Mouse (Mus musculus) kidney, adult 2 months (tissue): Measurements from ENCODE around the gene Zic1. TPM values are rescaled to one million over a fixed set of nuclear protein-coding genes. Genes with fewer than 3 reads are reported as not detected.

Experiments
- DNase-seq: peaks from one replicate; pipeline ENCODE4 v3.0.0; 2021
- H3K27ac ChIP-seq: fragments of 200-500 bp; 2 replicates; pipeline ENCODE4 v1.5.1; 2012; ENCODE audit warnings: low read depth, low read length, control low read depth, inconsistent platforms; ENCODE audit not compliant: insufficient read depth
- H3K27me3 ChIP-seq: fragments of 200-500 bp; replicated peaks from 2 replicates; pipeline ENCODE4 v1.6.1; 2012; ENCODE audit warnings: mild to moderate bottlenecking, moderate library complexity, low read length, inconsistent platforms; ENCODE audit not compliant: control insufficient read depth, insufficient read depth
- H3K36me3 ChIP-seq: fragments of 200-500 bp; 2 replicates; pipeline ENCODE4 v1.6.1; 2012; ENCODE audit warnings: mild to moderate bottlenecking, moderate library complexity, low read length, inconsistent platforms; ENCODE audit not compliant: control insufficient read depth, insufficient read depth
- H3K4me1 ChIP-seq: fragments of 200-500 bp; 2 replicates; pipeline ENCODE4 v1.6.1; 2011; ENCODE audit warnings: low read length; ENCODE audit not compliant: control insufficient read depth, insufficient read depth
- H3K4me3 ChIP-seq: fragments of 200-500 bp; 2 replicates; pipeline ENCODE4 v1.5.1; 2011; ENCODE audit warnings: mild to moderate bottlenecking, low read depth, low read length, control low read depth; ENCODE audit not compliant: insufficient read depth
- CTCF ChIP-seq: fragments of 200-500 bp; conservative IDR thresholded peaks from 2 replicates; pipeline ENCODE4 v1.5.1; 2011; ENCODE audit warnings: low read depth, mild to moderate bottlenecking, control low read depth, low read length, moderate library complexity, mixed read lengths; ENCODE audit not compliant: insufficient read depth, insufficient read length
- POLR2A ChIP-seq: fragments of 200-500 bp; IDR thresholded peaks from one replicate; pipeline ENCODE4 v1.6.1; 2011; ENCODE audit warnings: low read depth, low read length, control low read depth
- WGBS: fragments of 180-500 bp; shearing (Covaris S2); methylation state at CpG from one replicate; pipeline ENCODE4 v1.1.7; 2018; 5-methylcytosine and 5-hydroxymethylcytosine counted together
- polyA plus RNA-seq: library from polyadenylated mRNA; depleted of rRNA; stranded (reverse); fragments of >200 nt; gene quantifications from 2 replicates; pipeline ENCODE4 v1.2.3, GENCODE M21; 2012

Zic1 gene
- polyA plus RNA-seq, 1 experiment = not detected

GRCm38 (mm10) chr9:91383441-91384135 is 18.0 kb upstream of the Zic1 start:
- H3K27ac ChIP-seq = no peak overlapping the region
- H3K27me3 ChIP-seq = peaks cover 7% of the 10 kb centered on the region
- no peaks in the 10 kb centered on the region for H3K4me1 ChIP-seq
- TF ChIP-seq POLR2A (no peak), CTCF (no peak)
- WGBS = 4% methylated on average over 28 of the region's 28 CpGs
- DNase-seq = no peak
- no peak overlapping the region for H3K4me3 ChIP-seq
- H3K36me3 ChIP-seq = no peaks in the 10 kb centered on the region

GRCm38 (mm10) chr9:91382471-91383255 is 17.1 kb upstream of the Zic1 start:
- Histone ChIP-seq H3K4me3 (no peak overlapping the region), H3K36me3 (no peaks in the 10 kb centered on the region), H3K27me3 (peaks cover 7% of the 10 kb centered on the region), H3K4me1 (no peaks in the 10 kb centered on the region), H3K27ac (no peak overlapping the region)
- TF ChIP-seq POLR2A (no peak), CTCF (no peak)
- DNase-seq = no peak
- 6% methylated on average over 24 of the region's 24 CpGs for WGBS

- Histone ChIP-seq H3K27ac (no peak overlapping the region), H3K36me3 (no peaks in the 10 kb centered on the region), H3K4me1 (no peaks in the 10 kb centered on the region), H3K27me3 (peaks cover 9% of the 10 kb centered on the region), H3K4me3 (no peak overlapping the region)
- DNase-seq = no peak
- 6% methylated on average over 2 of the region's 2 CpGs for WGBS
- TF ChIP-seq POLR2A (no peak), CTCF (no peak)
Observed at GRCm38 (mm10) chr9:91382111-91382379, 16.4 kb upstream of the Zic1 start.

- H3K4me1 ChIP-seq = no peaks in the 10 kb centered on the region
- no peak for TF ChIP-seq POLR2A
- no peak for TF ChIP-seq CTCF
- no peaks in the 10 kb centered on the region for H3K36me3 ChIP-seq
- 2% methylated on average over 69 of the region's 76 CpGs for WGBS
- no peak overlapping the region for H3K27ac ChIP-seq
- peaks cover 9% of the 10 kb centered on the region for H3K27me3 ChIP-seq
- DNase-seq = no peak
- H3K4me3 ChIP-seq = peak overlapping the region; percentile 12; the same call in 1 of the 2 replicates
Observed at GRCm38 (mm10) chr9:91381284-91382110, 15.9 kb upstream of the Zic1 start.

GRCm38 (mm10) chr9:91380458-91380914 is 14.9 kb upstream of the Zic1 start:
- Histone ChIP-seq H3K27me3 (peaks cover 6% of the 10 kb centered on the region), H3K4me3 (no peak overlapping the region), H3K36me3 (no peaks in the 10 kb centered on the region), H3K27ac (no peak overlapping the region), H3K4me1 (no peaks in the 10 kb centered on the region)
- no peak for TF ChIP-seq CTCF
- no peak for TF ChIP-seq POLR2A
- no peak for DNase-seq
- WGBS = 3% methylated on average over 9 of the region's 9 CpGs

- no peaks in the 10 kb centered on the region for H3K4me1 ChIP-seq
- no peak for DNase-seq
- no peaks in the 10 kb centered on the region for H3K36me3 ChIP-seq
- no peak overlapping the region for H3K4me3 ChIP-seq
- H3K27ac ChIP-seq = no peak overlapping the region
- 3% methylated on average over 10 of the region's 10 CpGs for WGBS
- H3K27me3 ChIP-seq = peaks cover 6% of the 10 kb centered on the region
- TF ChIP-seq POLR2A (no peak), CTCF (no peak)
Observed at GRCm38 (mm10) chr9:91379781-91380457, 14.3 kb upstream of the Zic1 start.
